Mouse (Mus musculus): ENCODE results near the gene Trmt61a. TPM values are rescaled to one million over a fixed set of nuclear protein-coding genes. Genes with fewer than 3 reads are reported as not detected.
A peak's percentile ranks its signal among the peaks of the same experiment; 100 is the strongest.

The Trmt61a gene
- total RNA-seq, 4 experiments from 2014 or later: 12.8 to 16.6 (median 16.0) TPM

DNA sequence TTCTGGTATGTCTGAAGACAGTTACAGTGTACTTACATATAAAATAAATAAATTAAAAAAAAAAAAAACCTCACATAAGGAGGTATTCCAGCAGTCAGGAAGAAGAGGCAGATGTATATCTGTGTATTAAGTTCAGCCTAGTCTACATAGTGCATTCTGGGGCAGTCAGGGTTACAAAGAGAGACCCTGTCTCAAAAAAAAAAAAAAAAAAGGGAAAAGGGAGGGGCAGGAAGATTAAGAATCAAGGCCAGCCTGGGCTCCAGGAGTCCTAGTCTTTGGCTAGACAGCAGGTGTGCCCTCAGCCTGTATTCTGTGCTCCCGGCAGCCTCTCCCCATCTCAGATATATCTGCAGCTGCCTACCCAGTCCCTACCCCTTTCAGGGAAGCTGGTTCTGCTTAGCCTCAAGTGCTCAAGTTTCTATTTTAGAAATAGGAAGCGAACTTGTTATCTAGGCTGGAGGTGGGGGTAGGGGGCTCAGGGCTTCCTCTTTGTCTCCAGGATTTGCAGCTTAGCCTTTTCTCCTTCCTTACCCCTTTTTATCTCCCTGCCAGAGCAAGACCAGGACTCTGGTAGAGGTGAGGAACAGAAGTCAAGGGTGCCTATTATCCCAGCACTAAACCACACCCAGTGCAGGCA, 2.9 kb upstream of the Trmt61a start:
- no peak for DNase-seq

DNA sequence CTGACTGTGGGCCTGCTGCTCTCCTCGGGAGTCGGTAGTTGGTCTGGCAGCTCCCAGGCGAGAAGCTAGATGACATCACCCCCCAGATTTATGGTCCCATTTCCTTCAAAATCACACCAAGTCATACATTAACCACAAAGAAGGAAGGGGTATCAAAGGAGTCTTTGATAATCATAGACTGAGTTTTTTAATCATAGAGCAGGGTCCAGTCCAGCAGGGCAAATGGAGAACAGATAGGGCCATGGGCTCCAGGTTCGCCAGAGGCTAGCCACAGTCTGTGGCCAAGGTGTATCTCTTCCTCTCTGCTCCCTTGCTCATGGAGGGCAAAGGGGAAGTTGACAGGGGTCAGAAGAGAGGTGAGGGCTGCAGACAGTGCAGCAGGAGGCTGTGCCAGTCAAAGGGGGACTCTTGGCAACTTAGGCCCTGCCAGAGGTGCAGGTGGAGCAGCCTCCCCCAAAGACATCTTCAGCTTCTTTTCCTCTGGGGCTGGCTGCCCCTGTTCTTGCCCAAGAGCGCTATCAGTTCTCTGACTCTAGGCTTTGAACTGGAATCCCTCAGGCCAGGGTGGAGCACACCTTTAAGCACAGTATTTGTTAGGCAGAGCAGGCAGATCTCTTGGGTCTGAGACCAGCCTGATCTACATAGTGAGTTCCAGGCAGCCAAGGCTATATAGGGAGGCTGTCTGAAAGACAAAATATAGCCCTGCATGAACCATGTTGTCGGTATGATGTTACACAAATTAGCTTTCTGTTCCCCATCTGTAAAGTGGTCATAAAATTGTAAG, 1.9 kb upstream of the Trmt61a start:
- no peak for DNase-seq

DNA sequence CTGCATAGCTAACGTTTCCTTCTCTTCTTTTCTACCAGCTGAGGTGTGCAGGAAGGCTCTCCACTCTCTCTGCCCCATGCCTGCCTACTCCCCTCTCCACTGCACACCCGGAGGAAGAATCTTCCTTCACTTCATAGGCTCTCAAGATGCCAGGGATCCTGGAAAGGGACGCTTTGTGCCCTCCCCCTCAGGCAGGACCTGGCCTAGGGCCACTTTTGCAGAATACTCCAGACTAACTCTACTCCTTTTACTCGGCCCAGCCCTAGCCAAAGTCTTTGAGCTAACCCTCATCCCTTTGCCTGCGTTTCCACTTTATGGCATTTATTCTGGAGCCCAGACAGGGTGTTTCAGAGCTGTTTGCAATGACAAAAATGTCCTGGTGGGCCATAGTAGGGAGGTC, 484 bp upstream of the Trmt61a start:
- no peak for DNase-seq

DNA sequence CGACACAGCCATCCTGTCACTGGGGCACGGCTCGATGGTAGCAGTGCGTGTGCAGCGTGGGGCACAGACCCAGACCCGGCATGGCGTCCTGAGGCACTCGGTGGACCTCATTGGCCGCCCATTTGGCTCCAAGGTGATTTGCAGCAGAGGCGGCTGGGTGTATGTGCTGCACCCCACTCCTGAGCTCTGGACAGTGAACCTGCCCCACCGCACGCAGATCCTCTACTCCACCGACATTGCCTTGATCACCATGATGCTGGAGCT, 697 bp downstream of the Trmt61a start:
- no peak for DNase-seq

DNA sequence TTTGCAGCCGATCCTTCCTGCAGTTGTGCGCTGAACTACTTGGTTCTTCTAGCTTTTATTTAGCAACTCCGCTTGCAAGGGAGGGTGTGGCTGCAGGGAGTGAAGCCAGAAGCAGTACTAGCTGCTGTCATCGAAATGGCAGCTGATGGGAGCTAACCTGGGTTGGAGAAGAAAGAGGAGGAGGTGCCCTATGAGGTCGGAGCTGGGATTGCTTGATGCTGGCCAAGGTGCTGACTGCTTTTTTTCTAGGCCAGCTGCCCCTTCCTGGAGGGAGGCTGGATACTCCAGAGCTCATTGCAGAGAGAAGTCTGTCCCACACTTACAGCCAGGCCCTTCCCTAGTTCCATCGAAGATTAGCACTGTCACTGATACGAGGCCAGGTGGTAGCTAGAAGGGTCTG, 1.1 kb downstream of the Trmt61a start:
- DNase-seq: no peak

DNA sequence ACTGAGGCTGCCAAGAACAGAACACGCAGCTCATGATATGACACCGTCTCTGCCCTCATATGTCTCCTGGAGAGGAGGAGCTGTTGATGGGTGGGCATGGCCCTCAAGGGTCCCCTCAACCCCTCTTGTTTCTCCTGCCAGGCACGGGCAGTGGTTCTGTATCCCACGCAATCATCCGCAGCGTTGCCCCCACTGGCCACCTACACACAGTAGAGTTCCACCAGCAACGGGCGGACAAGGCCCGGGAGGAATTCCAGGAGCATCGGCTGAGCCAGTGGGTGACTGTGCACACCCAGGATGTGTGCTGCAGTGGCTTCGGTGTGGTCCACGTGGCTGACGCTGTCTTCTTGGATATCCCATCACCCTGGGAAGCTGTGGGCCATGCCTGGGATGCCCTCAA, 2.8 kb downstream of the Trmt61a start:
- no peak for DNase-seq

DNA sequence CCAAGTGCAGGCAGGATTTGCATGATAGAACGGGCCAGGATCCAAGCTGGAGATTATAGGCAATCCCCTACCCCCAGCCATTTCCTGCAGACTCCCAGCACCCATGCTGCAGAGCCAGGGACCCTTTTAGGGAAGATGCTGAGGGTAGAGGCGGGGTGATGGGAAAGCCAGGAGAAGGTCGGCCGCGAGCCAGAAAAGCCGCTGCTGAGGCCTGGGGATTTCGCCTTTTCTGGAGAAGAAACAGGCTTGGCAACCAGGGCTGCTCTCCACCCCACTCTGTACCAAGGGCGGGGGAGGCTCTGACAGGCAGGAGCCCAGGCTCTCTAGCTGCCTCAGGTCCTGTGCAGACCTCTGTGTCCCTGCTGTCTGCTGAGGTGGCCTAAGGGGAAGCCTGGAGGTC, 3.4 kb downstream of the Trmt61a start:
- DNase-seq: no peak

DNA sequence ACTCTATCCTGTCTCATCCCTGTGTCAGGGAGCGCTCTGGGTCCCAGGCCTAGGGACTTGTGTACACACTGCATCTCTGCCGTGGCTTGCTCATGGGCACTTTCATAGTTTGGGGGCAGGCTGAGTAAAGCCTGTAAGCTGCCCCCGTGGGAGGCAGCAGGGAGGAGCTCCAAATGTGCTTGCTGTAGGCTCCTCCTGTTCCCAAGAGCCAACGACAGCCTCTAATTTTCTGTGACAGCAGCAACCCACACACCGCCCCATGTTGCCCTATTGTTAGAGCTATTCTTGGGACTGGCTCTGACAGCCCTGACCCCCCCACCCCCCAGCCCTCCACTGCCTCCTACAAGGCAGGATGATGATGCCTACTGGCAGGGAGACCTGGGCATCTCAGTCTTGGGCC, 4.1 kb downstream of the Trmt61a start:
- no peak for DNase-seq

DNA sequence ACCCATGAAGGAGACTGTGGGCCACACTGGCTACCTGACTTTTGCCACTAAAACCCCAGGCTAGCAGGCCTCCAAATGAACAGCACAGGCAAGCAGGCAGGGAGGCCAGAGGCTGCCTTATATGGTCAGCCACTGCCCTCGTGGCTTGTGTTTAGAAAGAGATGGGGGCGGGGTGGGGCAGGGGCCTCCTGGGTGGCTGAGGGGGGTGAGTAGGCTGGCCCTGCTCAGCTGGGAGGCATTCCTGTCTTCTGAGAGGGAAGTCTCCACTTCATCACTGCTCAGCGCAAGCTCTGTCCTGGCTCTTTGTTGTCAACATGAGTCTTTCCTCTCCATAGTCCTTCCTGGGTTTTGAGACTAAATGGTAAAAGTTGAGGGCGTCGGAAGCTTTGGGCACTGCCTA, 4.9 kb downstream of the Trmt61a start:
- DNase-seq: no peak

DNA sequence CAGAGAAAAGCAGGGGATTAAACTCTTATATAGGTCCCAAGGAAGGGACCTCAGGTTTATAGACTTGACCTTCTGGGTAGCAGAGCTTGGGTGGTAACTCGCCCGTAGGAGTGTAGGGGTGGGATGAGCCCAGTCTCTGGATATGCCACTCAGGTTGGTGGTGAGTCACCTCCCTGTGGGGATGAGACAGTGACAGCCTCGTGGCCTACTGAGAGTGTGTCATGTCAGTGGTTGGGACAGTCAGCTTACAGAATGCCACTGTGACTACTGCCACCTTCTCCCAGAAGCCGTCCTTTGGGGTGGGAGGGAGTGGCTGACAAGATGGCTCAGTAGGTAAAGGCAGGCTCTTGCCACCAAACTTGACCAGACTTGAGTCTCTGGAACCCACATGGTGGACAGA, 8.5 kb downstream of the Trmt61a start:
- no peak for DNase-seq

DNA sequence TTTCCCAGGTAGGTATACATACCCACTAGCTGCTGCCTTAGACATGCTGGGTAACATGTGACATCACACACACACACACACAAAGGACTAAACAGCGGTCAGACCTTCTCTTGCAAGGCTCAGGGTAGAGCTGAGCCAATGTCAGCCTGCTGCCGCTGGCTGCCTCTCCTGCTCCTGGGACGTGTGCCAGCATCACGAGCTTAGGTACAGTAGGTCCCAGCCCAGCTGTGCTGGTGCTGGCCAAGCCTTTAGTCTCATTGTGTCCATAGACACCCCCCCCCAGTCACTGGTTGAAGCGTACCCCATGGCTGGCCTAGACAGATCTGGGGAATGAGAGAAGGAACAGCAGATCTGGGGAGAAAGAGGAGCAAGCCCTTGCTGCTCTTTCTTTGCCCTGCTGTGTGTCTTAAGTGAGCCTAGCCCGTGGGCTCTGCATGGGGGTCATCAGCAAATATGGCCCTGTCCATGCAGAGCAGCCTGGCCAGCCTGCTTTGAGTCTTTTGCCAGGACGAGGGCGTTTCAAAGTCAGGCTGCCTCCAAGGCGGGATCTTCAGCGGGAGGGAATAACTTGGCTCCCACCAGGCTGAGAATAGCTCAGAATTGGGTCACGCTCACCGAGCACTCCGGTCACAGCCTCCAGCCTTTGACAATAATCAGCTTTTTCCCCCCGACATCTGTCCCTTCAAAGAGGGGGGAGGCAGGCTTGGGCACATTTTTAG, 9.6 kb downstream of the Trmt61a start:
- peak; percentile 67 for DNase-seq

DNA sequence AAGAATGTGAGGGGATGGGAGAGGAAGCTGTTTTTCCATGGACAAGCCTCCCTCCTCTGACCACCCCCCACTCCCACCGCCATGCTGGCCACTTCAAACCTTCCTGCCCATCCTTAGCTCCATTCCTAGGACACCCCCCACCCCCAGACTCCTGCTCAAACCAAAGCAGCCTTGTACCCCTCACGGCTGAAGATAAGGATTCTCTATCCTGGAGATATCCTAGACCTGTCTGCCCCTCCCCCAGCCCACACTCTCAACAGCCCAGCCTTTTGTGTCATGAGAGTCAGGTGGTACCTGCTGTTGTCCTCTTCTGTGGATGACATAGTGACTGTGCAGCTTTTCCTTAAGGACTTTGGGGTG, 10.1 kb downstream of the Trmt61a start:
- no peak for DNase-seq

DNA sequence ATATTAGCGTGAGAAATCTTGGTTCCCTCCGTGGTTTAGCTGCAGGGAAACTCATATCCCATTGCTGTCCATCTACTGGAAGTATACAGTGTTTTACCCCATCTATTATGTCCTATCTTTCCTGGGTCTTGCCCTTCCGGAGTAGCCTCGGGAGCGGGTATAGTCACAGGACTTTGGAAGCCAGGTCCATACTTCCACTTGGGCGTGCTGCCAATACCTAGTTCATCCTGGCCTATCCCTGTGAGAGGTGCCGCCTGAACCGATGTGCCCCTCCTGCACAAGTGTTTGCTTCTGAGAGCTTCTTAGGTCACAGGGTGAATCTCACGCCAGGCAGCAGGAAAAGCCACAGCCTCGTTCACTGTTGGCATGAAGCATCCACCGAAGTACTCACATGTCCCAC, 11.5 kb downstream of the Trmt61a start:
- no peak for DNase-seq

DNA sequence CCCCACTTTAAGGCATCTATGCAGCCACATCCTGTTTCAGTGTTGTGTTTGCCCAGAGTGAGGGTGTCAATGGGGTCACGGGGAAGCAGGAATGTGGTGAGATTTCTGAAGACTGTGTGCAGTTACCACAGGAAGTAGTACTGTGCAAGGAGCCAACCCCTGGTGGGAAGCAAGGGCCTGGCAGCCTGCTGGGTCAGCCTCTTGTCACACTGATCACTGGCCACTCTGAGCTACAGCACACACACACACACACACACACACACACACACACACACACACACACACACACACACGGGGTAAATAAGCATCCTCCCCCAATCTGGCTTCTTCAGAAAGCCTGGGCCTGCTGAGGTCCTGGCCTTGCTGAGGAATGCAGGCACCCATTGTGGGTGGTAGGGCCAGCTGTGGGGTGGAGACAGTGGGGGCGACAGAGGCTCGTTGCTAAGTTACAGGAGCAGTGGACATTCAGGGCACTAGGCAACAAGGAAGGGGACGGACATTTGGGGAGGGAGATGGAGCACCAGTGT, 13.5 kb downstream of the Trmt61a start:
- DNase-seq: no peak

DNA sequence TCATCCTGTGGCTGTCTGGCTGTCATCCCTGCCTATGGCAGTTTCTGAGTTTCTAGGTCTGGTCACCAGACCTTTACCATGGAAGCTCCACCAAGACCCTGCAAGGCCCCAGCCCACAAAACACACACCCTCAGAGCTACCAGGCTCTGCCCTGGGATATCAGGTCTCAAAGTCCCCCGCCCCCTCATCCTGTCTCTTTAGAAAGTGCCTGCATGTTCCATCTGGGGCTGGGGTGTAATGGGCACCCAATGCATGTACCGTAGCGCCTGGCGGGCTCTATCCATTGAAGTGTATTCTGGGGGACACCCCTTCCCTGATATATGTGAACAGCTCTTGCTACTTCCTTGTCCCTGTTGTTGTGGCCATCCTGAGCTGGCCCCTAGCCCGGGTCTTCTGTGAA, 15.0 kb downstream of the Trmt61a start:
- DNase-seq: no peak

DNA sequence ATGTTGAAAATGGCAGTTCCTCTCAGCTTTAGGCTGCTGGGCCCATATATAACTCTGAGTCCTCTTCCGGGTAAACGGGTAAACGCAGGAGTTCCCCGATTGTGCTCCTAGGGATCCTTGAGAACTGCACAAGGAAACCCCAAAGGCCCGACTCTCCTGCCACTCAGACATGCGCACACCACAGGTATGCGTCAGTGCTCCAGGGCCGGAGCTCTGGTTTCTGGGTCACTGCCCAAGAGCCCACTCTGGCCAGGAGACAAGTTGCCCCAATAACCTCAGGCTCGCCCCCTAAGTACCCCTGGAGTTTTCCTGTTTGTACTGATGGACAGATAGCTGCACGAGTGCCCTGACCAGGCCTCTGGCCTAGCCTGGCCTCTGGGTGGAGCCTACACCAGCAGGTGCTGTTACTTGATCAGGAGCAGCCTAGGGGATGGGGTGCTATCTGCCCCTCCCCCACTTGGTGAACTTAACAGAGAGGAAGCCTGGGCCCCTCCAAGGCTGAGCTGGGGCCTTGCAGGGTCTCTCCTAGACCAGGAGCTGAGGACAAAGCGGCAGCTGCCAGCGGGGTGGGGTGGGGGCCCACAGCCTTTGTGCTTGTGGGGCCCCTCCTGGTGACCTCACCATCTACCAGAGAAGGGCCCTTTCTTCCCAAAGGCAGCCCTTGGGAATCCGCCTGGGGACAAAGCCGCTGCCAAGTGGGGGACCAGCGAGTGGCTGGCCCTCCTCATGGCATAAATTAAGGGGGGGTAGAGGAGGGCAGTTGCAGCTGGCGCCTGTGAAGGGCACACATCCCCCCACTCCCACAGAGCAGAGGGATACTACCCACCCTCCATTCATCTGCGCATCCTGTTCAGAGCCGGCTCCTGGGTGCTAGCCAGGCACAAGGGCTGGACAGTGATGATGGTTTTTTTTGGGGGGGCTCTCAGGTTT, 15.7 kb downstream of the Trmt61a start:
- no peak for DNase-seq

DNA sequence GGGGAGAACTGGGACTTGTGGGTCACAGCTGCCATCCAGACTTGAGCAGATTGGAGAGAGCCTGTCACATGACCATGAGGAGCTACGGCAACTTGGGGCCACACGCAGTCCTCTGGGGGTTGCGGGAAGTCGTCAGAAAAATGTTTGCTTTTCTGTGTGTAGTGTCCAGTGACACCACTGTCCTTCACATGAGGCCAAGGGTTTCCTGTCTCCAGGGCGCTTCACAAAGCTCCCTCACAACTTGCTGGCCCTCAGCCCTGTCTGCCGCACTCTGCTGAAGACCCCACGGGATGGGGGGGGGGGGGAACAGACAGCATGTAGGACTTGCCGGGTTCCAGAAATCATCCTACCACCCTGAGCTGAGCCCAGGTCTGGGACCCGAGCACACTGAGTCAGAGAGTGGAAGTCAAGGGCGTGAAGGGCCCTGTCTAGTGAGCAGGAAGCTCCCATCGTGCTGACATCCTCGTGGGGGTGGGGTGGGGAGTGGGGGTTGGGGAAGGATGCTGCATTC, 16.4 kb downstream of the Trmt61a start:
- DNase-seq: no peak

DNA sequence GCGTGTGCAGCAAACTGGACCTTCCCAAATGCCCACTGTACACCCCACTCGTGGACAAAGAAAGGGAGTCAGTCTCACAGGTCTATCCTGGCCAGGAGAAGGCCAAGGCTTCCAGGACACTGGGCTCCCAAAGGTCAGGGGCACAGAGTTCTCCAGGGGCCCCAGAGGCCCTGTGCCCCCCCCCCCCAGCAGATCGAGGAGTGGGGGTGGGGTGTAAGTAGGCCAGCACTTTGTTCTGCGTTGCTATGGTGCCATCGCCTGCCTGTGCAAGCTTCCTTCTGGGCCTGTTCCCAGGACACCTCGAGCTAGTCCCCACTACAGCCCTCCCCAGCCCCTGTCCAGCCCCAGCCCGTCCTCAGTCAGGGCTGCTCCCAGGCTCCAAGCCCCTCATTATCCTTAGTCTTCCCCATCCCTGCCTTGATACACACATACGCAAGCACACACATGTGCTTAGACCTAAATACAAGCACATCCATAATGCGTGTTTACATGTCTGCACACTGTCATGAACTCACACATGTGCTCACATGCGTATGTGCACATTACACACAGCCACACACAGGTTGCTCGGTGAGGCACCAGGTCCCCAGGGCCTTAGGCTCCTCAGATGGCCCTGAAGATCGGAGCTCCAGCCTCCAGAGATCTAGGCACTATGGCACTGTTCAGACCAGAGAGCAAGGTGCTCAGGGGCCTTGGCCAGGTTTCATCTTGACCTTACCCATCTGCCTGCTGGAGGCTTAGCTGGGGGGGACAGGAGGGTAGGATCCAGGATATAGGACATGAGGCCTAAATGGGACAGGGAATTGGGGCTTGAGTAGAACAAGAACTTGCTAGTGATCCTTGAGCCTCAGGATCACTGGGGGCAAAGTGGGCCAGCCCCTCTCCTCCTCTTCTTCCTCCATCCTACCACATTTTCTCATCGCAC, 17.2 kb downstream of the Trmt61a start:
- DNase-seq: no peak

DNA sequence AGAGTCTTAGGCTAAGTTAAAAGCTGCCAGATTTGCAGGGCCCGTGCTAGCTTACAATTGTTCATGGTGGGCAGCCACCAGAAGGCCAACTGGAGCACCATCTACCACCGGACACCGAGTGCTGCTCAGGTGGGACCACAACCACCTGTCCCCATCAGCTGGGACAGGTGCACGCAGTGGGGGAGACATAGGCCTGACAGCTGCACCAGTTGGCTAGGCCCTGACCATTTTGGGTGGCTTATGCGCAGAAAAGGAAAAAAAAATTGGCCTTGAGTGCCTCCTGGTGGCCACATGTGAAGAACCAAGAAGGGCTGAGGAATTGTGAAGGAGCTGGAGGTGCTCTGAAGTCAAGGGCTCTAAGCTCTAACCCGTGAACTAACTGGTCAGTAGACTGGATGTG, 18.3 kb downstream of the Trmt61a start:
- DNase-seq: no peak

DNA sequence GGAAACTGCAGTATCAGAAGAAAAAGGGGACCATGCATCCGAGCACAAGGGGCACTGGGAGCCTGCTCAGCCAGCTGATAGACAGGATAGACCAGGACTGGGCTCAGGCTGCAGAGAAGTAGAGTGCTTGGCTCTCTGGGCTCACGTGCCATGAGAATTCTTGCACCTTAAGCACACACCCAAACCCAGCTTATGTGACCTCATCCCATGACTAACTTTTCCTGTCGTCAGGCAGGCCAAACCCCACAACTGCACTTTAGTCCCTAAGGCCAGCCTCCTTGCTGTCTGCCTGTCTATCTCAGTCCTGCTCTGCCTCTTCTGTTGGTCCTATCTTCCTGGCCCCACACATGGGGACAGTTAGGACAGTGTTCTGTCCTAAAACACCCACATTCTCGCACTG, 19.8 kb downstream of the Trmt61a start:
- DNase-seq: no peak

DNA sequence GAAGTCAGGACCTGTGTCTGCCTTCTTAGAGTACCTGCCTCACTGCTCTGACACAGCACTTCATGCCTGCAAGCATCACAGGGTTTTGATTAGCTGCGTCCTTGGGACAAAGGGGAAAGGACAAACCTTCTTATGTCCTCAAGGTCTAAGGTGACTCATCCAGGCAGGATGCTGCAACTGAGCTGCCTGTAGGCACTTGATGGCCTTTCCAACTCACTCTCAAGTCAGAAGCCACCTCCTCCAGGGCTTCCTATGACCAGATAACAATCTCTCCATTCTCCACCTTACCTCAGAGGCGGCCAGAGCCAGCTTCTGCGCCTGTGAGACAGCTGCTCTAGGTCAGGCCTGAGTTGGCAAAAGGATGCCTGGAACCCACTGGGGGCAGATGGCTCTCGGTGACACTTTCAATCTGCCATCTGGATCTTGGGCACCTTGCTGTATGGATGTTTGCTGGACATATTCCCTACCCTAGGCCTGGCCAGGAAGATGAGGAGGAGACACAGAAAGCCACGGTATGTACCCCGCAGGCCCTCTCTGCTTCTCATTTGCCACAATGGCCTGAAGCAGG, 20.5 kb downstream of the Trmt61a start:
- DNase-seq: peak; percentile 58
